Mouse (Mus musculus) left cerebral cortex, adult 9 months (tissue): ENCODE results near the gene Mef2b.

Experiments
- DNase-seq, 2 experiments: peaks; one replicate each; pipeline ENCODE4 v3.0.0; 2022; ENCODE audit warnings: low spot score in 2 of 2

The Mef2b gene

GRCm38 (mm10) chr8:70134086-70134485 lies 5.4 kb upstream of the Mef2b start:
- no peak for DNase-seq

DNA sequence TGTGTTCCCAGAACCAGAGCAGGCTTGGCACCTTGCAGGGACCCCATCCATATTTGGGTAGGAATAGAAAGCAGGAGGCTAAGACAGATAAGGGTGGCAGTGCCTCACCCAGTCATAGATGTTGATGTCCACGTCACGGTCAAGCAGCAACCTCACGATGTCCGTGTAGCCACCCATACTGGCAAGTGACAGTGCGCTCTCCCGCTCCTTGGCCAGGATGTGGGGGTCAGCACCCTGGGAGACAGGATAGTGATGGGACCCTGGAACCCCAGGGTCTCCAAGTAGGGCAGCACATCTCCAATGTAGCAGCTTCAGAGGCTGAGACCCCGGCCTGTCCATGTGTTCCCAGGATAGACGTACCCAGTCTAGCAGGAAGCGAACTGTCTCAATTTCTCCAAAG lies 4.6 kb upstream of the Mef2b start:
- no peak for DNase-seq

GRCm38 (mm10) chr8:70136591-70136990 lies 2.9 kb upstream of the Mef2b start:
- no peak for DNase-seq

- DNase-seq, result no peak
These were observed 1.6 kb upstream of the Mef2b start for GRCm38 (mm10) chr8:70137890-70138289.

- DNase-seq, result no peak
These were observed 470 bp downstream of the Mef2b start for GRCm38 (mm10) chr8:70139981-70140380.

DNA sequence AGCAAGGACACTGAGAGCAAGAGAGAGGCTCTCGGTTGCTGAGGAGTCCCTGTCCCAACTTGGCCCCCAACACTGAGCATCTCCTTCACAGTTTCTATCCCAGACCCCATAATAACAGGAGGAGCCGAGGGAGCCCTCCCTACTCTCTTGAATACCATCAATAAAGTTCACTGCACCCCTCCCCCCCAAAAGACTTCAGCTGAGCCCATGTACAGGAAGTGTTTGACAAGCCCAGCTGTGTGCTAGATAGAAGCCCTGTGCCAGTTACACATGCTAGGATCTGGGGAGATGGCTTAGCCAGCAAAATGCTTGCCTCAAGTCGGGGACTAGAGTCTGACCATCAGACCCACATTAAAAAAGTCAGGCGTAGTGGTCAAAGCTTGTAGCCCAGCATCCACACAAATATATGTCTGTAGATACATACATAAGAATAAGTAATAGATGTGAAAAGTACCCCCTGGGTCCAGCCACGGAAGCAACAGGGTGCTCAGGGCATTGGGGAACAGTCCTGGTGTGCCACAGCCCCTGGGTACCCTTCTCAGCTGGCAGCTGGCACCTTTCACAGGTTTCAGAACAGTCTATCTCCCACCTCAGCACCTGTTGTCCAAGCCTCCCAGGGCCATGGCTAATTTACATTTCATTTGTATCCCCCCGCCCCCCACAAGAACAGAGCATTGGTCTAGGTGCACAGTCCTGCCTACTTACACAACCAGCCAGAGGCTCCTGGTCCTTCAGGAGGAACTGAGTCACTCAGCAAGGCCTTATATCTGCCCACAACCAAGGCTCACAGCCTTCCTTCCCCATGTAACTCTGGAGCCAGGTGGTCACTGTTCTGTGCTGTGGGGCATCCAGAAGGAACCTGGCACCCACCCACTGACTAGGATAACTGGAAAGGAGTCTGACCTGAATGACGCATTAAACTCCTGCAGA lies 8.4 kb downstream of the Mef2b start:
- no peak for DNase-seq

- no peak for DNase-seq
These were observed 10.6 kb downstream of the Mef2b start for GRCm38 (mm10) chr8:70150158-70150557.

GRCm38 (mm10) chr8:70152537-70153257 lies 13.2 kb downstream of the Mef2b start:
- DNase-seq, result peak in 1 of 2 experiments; percentile 35

GRCm38 (mm10) chr8:70157240-70157800 lies 17.8 kb downstream of the Mef2b start:
- no peak for DNase-seq

DNA sequence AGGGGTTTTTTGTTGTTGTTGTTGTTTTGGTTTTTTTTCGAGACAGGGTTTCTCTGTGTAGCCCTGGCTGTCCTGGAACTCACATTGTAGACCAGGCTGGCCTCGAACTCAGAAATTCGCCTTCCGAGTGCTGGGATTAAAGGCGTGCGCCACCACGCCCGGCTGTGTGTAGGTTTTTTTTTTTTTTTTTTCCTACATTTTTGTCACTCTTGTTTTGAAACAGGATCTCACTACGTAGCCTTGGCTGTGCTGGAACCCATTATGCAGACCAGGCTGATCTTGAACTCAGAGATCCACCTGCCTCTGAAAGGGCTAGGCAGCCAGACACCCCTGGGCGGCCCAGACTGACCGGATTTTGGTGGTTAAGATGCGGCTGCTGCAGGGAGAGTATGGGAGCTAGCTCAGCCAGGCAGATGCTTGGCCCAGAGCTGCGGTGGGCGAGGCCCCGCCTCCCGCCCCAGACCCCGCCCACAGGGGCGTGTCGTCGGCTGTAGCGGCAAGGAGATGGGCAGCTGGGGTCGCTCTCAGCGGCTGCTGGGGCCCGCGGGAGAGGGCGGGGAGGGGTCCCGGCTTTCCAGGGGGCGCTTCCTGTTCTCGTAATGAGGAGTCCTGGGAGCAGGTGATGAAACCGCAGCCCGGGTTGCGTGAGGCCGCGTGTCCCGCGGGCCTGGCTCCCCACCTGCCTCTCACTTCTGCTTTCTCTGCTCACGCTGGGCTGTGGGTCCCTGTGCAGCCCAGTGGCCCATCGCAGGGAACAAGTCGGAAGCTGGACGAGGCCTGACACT lies 18.8 kb downstream of the Mef2b start:
- DNase-seq, result peak in 1 of 2 experiments; percentile 38

GRCm38 (mm10) chr8:70159211-70159610 lies 19.7 kb downstream of the Mef2b start:
- DNase-seq, result no peak

- no peak for DNase-seq
These were observed 20.5 kb downstream of the Mef2b start for GRCm38 (mm10) chr8:70160015-70160414.

GRCm38 (mm10) chr8:70163316-70163715 lies 23.8 kb downstream of the Mef2b start:
- DNase-seq, result no peak

- peak in 1 of 2 experiments; percentile 45 for DNase-seq
These were observed 27.1 kb downstream of the Mef2b start for GRCm38 (mm10) chr8:70166504-70167110.

GRCm38 (mm10) chr8:70170116-70170515 lies 30.6 kb downstream of the Mef2b start:
- no peak for DNase-seq

- no peak for DNase-seq
These were observed 31.2 kb downstream of the Mef2b start for GRCm38 (mm10) chr8:70170748-70171147.

DNA sequence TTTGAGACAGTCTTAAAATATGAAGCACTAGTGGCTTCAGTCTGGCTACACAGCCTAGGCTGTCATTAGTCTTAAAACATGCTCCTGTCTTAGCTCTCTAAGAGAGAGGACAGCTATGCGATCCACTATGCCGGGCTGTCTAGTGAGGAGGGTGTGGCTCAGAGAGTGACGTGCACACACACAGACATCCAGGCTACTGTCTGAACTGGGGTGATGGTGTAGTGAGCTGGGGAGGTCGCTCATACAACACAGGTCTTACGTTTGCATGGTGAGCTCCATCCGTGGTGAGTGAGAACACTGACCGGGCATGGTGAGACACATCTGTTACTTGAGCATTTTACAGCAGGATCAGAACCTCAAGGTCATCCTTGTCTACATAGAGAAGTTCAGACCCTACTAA lies 31.7 kb downstream of the Mef2b start:
- DNase-seq, result no peak

DNA sequence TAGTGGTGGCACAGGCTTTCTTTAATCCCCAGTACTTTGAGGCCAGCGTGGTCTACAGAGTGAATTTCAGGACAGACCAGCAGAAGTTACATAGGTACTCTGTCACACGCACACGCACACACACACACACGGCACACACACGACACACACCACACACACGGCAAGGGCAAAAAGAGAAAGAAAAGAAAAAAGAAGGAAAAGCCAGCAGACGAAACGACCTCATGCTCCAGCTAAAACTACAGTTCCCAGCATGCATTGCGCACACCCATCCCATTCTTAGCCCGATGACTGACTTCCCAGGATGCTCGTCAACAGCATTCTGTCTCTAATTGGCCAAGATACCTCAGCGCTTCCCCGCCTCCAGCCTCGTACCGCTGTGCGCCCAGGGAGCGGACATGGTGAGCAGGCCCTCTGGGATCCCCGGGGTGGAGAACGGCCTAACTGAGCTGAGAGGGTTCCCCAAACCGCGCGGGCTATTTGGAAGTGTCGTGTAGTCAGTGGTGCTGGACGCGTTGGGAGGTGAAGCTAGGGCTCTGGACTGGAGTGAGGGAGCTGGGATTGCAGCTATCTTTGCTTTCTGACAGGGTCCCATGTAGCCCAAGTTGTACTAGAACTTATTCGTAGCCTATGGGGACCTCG lies 32.7 kb downstream of the Mef2b start, which contains the start of gene Tmem161a:
Tmem161a (plus strand) TSS at position 314 of the 639 bp plus-strand sequence.
- DNase-seq, result peak; percentile 89 to 96

GRCm38 (mm10) chr8:70173320-70173719 lies 33.8 kb downstream of the Mef2b start:
- DNase-seq, result no peak

DNA sequence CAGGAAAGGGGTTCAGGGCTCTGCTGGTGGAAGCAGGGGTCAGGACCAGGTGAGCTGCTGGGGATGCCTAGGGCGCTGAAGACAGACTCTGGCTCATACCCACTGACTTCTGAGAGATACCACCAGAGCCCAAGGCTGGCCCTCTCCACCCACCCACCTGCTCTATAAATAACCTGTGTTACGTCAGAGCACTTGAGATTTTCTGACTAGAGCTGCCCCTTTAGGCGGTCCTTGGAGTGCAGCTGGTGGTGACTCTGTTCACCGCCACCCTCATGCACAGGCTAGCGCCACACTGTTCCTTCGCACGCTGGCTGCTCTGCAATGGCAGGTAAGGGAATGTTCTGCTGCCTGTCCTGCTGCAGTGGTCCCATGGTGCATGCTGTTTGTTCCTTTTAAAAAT lies 34.6 kb downstream of the Mef2b start:
- DNase-seq, result no peak

DNA sequence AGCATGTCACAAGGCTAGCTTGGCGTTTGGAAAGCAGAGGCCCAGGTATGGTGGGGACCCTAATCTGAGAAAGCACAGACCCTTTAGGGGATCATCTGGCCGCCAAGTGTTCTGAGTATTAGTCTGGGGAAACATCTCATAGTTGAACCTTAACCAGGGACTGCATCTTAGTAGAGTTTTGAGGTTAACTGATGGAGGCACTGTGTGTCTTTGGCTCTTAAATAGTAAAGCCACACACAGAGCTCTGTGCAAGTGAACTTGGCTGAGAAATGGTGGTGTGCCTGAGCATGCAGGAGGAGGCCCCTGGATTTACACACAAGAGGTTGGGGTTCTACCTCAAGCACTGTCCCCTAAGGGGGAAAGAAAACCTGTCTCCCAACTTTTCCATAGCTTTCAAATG lies 38.7 kb downstream of the Mef2b start:
- DNase-seq, result no peak
